Mouse (Mus musculus): ENCODE data around the gene Kif9.

GRCm38 (mm10) chr9:110460884-110461815 is 15.6 kb upstream of the Kif9 start:
- TF ChIP-seq EP300 (optimal IDR thresholded peaks at IDR 0.05) = no peak
- TF ChIP-seq CTCF (IDR thresholded peaks at IDR 0.05; ENCODE audit: low read depth) = no peak

Data from stomach, postnatal 0 days (tissue).